Mouse (Mus musculus): ENCODE results near the gene Srgap2. TPM values are rescaled to one million over a fixed set of nuclear protein-coding genes. Genes with fewer than 3 reads are reported as not detected.
A peak's percentile ranks its signal among the peaks of the same experiment; 100 is the strongest.

Srgap2 gene
- total RNA-seq, 2 experiments from 2014 or later = 8.4 to 13.2 TPM

DNA sequence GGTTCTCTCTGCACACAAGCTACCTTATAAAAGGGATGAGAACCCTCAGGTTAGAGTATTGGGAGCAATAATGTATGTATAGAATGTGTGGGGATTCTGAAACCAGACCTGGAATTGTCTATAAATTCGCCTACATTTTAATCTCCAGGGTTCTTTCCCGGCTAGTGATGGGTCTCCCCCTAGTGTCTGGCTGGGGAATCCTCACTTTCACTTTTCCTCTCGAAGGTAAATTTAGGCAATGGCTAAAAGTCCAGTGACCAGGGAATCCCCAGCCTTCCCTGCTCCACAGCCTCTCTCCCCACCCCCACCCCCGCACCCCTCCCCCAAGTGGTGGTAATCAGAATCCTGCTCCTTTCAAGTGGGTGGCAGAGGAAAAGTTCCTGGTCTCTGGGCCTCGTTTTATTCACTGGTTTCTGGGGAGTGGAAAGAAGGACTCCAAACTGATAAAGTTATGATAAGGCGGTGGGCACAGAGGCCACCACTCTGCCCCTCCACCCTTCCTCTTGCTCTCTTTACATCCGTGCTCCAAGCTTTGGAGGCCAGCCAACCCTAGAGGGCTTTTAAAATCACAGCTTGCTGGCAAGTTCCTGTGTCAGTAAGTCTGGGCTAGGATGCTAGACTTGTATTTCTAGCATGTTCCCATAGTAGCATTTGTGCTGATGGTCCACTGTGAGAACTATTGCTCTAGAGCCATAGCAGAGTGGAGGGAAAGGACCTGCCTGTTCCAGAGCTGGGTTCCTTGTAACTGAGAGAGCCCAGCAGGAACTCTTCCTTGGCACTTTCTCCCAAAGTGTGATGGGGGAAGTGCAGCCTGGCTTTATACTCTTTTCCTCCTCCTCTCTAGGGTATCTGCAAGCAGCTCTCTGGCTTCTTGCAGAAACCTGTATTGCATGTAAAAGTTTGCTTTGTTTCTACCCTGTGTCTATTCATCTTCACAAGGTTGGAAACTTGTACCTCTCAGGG, 280.4 kb downstream of the Srgap2 start:
- DNase-seq (ENCODE audit: low spot score) = peak; percentile 60

DNA sequence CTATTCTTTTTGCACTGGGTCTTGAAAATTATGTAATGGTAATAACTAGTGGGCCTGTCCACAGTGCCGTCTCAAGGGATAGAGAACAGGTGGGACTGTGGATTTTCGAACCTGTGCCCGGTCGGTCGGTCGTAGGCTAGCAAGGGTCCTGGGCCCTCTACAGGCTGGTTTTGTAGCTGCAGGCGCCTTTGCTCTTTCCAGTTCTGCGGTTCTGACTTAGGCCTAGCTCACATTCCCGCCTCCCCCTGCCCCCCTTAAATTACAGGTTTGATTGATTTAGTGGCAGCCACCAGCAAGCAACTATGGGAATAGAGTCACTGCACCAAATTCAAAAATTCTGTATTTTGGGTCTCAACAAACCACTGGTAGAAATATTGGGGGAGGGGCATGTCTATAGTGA, 281.2 kb downstream of the Srgap2 start:
- DNase-seq (ENCODE audit: low spot score) = peak; percentile 28

DNA sequence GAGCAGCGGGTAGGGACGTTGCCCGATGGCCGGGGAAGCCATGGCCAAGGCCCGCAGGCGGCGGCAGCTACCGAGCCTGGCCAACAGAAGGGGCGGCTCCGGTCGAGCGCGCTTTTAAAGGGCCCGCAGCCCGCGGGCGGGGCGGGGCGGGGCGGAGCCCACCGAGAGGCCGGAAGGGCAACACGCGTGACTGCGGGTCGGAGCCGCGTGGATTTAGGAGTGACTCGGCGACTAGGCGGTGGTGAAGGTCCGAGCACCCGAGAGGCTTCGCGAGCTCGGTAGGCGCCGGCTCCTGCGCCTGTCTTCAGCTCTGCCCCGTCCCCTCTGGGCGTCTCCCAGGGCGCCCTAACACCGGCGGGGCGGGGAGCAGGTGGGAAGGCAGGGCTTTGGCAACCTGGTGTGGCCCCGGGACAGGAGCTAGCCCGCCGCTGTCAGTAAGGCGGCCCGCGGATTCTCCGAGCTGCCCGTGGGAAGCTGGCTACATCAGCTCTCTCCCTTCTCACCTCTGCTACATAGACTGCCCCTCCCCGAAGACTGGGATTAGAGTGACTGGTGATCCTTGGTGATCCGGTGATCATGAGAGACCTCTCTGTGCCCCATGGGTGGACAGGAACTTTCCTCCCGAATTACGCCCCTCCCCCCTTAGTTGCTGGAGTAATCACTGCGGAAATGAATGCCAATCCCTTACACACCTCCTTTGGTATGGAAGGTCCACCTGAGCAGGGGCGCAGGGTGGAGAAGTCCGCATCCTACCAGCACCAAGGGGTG, 281.9 kb downstream of the Srgap2 start, which contains the start of gene Rassf5:
Rassf5 (minus strand) TSS at position 170 of the 768 bp plus-strand sequence.
- peak; percentile 68 for DNase-seq (ENCODE audit: low spot score)

DNA sequence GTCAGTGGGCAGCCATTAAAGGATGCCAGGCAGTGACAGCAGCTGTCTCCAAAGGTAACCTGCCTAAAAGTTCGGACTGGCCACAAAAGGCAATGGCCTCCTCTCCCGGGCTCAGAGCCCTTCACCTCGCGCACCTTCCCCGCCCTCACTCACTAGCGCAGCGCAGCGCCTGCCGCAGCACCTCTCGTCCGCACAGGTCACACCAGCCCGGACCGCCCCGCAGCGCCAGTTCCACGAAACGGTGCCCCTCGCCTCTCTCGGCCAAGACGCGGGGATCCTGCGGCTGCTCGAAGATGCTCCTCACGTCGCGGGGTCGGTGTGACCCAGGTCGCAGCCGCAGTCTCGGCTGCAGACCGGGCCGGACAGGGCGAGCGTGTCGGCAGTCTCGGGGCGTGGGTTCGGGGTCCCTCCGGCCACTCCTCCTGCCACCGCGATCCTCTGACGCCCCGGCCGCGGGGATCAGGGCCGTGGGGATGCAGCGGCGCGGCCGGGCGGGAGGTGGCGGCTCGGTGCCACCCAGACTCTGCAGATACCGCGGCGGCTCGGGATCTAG, 282.5 kb downstream of the Srgap2 start:
- no peak for DNase-seq (ENCODE audit: low spot score)

DNA sequence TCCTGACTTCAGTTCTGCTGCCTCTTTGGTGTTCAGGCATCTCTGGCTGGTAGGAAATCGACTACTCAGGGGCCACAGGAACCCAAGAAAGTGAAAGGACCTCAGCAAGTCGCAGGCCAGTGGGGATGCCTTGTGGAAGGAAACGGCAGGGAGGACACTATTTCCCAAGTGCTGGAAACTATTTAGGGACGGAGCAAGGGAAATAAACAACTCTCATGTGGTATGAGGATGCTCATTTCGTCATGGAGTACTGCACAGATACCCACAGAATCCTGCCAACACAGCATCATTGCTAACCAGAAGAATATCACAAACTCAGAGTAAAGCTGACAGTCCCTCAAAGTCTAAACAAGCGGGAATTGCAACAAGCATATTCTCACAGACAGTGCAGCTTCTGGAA, 284.2 kb downstream of the Srgap2 start:
- DNase-seq (ENCODE audit: low spot score) = no peak

DNA sequence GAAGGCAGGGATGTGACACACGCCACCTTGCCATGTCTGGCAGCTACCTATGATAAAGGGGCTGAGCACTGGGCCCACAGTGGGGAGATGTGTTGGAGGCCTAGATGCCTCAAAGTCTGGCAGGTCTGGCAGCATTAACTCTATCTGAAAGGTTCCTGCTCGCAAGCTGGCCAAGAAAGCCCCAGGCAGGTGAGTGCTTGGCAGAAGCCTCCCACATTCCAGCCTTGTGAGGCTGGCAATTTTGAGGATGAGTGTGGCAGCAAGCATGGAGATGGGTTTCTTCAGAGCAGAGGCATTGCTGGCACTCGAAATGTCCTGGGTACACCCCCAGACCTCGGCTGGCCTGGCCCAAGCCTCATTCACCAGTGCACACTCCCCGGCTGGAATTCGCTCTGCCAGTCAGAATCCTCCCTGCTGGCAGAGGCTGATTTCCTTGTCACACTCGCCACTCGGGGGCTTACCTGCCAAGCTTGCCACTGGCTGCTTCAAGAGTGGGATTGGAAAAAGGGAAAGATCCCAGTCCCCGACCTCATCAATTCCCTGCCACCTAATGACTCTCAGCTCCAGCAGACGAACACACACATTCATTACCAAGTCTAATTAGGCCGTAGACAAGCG, 287.5 kb downstream of the Srgap2 start:
- DNase-seq (ENCODE audit: low spot score) = no peak

DNA sequence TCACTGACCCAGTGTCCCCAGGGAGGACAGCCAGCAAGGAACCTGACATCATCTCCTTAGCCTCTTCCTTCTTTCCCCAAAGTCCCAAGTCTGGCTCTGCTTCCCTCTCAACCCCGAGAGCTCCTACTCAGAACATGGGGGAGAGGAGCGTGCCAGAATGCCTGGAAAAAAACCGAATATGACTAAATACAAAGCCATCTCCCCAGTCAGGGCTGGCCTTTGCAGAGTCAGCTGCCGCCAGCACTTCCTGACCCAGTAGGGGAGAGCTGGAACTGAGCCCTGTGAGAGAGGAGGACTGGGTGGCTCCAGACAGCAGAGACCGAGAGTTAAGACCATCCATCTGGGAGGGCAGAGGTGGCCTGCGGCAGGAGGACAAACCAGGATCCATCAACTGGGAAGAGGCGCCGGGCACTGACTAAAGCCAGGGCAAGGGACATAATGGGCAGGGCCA, 288.2 kb downstream of the Srgap2 start:
- DNase-seq (ENCODE audit: low spot score) = peak; percentile 83

DNA sequence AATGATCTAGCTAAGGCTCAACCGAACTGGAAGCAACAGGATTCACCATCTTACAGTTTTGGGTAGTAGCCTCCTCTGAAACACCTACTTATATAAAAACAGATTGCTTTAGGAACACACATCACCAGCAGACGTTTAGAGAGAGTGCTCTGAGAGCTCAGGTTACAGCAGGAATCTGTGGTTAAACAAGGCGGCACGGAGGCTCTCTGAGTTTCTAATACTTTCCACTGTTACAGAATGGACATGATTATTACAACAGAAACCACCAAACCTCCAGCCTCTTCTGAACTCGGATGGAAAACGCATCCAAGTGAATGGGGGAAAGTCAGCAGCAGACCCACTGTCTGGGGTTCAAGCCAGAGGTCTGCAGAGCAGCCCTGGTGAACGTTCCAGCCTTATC, 291.1 kb downstream of the Srgap2 start:
- DNase-seq (ENCODE audit: low spot score) = no peak

Small RNA genes lying within 50 kb of the gene (microRNA-seq; reads per million reads assigned to microRNA genes)
- gene Gm24273 = not detected

Other genes with a start within 250 kb of the Srgap2 start
- gene Ikbke, start 247.7 kb downstream of the Srgap2 start, total RNA-seq (2021) = under 1 TPM; 0.48 to 0.81 TPM
- under 1 TPM; 0.24 to 0.39 TPM for gene Fam72a, start 551 bp upstream of the Srgap2 start, total RNA-seq (2021)
- gene Avpr1b, start 71.9 kb upstream of the Srgap2 start, total RNA-seq (2021) = not detected
- gene Ctse, start 111.0 kb upstream of the Srgap2 start, total RNA-seq (2021) = under 1 TPM; 0.16 to 0.19 TPM
- gene Rab7b, start 161.3 kb upstream of the Srgap2 start, total RNA-seq (2021) = 1 to 10 TPM; 2.3 to 2.8 TPM
- not detected for gene Slc26a9, start 216.7 kb upstream of the Srgap2 start, total RNA-seq (2021)

All from gastrocnemius, adult 18-20 months (tissue).